Mouse (Mus musculus) heart, postnatal 10 days (tissue): Measurements from ENCODE around the gene Med13. TPM values are rescaled to one million over a fixed set of nuclear protein-coding genes. Genes with fewer than 3 reads are reported as not detected.
"Not testable (repeated sequence)": the region's sequence is repeated elsewhere in the genome, so short reads cannot be mapped to it uniquely, and the experiment has no call there.

Experiments
- DNase-seq, 2 experiments: peaks; one replicate each; pipeline ENCODE4 v3.0.0; 2021
- intact Hi-C: fragments of 180-260 bp; cut with DNase I; formaldehyde crosslinking; loops from one replicate; pipeline ENCODE4 v1.15.1; 2025
- total RNA-seq, 2 experiments: library from RNA; stranded (reverse); gene quantifications; 2 replicates each; pipeline ENCODE4 v1.2.3; 2021

Gene Med13
- total RNA-seq, 2 experiments from 2014 or later = 46.0 to 52.9 TPM

GRCm38 (mm10) chr11:86314992-86315391 is 42.4 kb downstream of the Med13 start:
- intact Hi-C loops = not testable (repeated sequence)

DNA sequence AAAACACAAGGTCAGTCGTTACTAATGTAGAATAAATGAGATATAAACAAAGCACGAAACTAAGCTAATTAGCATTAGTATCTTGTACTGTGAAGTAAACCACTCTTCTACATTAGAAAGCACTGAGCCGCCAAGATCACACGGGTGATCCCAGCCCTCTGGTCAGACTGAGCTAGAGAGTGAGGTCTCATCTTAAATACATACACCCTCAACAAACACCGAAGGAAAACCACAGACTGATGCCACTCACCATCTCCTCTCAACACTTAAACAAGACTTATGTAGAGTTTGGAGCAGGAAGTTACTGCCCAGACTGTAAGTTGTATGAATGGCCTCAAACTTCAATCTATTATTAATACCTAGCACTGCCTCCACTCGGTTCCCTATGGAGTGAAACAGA is 47.1 kb downstream of the Med13 start:
- no peak for DNase-seq
- intact Hi-C loops = no loop called here

More at GRCm38 (mm10) chr11:86314992-86315391, 42.4 kb downstream of the Med13 start:
- DNase-seq = not testable (repeated sequence)

DNA sequence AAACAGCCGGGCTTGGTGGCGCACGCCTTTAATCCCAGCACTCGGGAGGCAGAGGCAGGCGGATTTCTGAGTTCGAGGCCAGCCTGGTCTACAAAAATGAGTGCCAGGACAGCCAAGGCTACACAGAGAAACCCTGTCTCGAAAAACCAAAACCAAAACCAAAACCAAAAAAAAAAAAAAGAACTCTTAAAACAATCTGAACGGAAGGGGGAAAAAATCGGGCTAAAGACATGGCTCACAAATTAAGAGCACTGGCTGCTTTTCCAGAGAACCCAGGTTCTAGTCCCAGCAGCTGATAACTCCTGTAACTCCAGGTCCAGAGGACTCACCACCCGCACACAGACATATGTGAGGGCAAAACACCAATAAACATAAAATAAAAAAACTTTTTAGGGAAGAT is 65.2 kb downstream of the Med13 start:
- DNase-seq = not testable (repeated sequence)
- intact Hi-C loops = loop anchor here (10.0 kb wide), 1 partner anchor 63 kb away; the partner anchor contains the start of gene Med13

- DNase-seq = no peak
- intact Hi-C loops = loop anchor here (10.0 kb wide), 1 partner anchor 63 kb away; the partner anchor contains the start of gene Med13
Observed at GRCm38 (mm10) chr11:86291714-86292113, 65.7 kb downstream of the Med13 start.

DNA sequence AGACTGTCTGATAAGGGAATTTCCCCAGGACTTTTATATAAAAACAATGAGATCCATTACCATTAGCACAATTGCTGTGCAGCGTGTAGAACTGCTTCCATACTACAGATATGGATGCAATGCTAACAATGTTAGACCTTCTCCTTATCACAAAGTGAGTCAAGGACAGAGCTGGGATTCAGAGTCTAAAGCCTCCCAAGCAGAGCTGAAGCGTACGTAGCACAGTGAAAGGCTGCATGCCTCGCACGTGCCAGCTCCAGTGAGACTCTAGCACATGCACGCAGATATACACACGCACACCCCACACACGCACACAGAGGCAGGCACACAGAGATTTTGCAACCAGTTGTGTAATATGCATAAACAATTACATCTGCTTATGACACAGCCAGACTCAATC is 71.7 kb downstream of the Med13 start:
- intact Hi-C loops = no loop called here
- peak; percentile 10 to 31 for DNase-seq

GRCm38 (mm10) chr11:86278442-86279102 is 78.8 kb downstream of the Med13 start:
- intact Hi-C loops = no loop called here
- DNase-seq = no peak

- peak; percentile 96 to 97 for DNase-seq
- intact Hi-C loops = loop anchor here (2.0 kb wide), 1 partner anchor 101 kb away; no protein-coding TSS in a partner anchor
Observed at GRCm38 (mm10) chr11:86257460-86258076, 99.8 kb downstream of the Med13 start, which contains the start of gene Ints2. Gene Ints2, minus strand, starts transcription at chr11:86257575.

- no peak for DNase-seq
- intact Hi-C loops = loop anchor here (2.0 kb wide), 1 partner anchor 102 kb away; no protein-coding TSS in a partner anchor
Observed at GRCm38 (mm10) chr11:86257054-86257453, 100.3 kb downstream of the Med13 start.

GRCm38 (mm10) chr11:86253342-86253741 is 104.1 kb downstream of the Med13 start:
- intact Hi-C loops = no loop called here
- no peak for DNase-seq

GRCm38 (mm10) chr11:86232446-86232845 is 125.0 kb downstream of the Med13 start:
- intact Hi-C loops = no loop called here
- DNase-seq = no peak

DNA sequence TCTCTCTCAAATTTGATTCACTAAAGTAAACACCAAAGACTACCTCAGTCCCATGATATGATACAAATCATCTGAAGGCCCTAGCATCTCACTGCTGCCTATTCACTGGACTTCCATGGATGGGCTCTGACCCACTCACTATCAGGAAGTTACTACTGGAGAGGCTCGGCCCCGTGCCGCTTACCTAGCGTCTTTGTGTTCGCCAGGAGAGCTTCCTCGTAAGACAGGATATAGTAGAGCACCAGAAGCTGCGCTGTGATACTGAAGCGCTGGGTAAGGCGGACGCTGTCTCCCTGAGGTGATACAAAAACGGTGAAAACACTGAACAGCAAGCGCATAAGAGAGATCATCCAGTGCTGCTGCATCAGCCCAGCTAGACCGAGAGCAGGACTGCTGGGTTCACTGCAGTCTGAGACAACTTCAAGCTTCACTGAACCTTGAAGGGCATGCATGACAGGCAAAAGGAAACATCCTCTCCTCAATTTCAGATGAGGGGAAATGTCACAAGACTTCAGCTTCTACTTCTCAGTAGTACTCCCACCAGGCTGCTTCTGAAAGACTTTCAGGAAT is 125.5 kb downstream of the Med13 start:
- intact Hi-C loops = no loop called here

DNA sequence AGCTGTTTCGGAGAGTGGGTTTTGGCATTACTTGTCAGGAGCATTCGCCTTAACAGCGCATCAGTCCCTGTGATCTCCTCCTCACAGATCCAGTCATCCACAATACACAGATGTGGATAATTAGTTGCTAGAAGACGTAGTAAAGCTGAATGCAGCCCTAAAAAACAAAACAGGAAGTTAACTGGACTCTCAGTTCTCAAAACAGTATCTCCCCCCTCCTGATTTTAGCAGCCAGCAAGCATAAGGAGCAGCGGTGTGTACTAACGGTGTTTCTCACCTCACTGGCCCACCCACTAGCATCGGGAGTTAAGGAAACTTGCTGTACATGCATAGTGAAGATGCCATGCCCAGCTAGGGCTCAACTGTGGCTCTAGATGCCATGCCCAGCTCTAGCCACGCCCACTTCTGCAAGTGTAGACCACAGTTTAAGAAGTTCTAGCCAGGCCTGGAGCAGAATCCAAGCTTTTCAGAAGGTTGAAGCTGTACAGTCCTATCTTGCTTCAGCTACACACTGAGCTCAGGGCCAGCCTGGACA is 130.7 kb downstream of the Med13 start:
- intact Hi-C loops = no loop called here

More for the DNA sequence above, 125.5 kb downstream of the Med13 start:
- DNase-seq = no peak

GRCm38 (mm10) chr11:86225761-86226160 is 131.6 kb downstream of the Med13 start:
- intact Hi-C loops = no loop called here
- DNase-seq = no peak

More for the DNA sequence above, 130.7 kb downstream of the Med13 start:
- no peak for DNase-seq

Other genes starting within 250 kb of the Med13 start
- 1 to 10 TPM; 2.4 to 2.9 TPM for gene Brip1, start 156.4 kb downstream of the Med13 start, total RNA-seq
- 10 to 100 TPM; 10.5 to 11.0 TPM for gene Ints2, start 100.0 kb downstream of the Med13 start, total RNA-seq
- 10 to 100 TPM; 27.2 to 33.0 TPM for gene Rnft1, start 127.1 kb upstream of the Med13 start, total RNA-seq
- 10 to 100 TPM; 26.0 to 29.2 TPM for gene Rps6kb1, start 187.2 kb upstream of the Med13 start, total RNA-seq
- 1 to 10 TPM; 5.5 to 6.2 TPM for gene Tubd1, start 187.4 kb upstream of the Med13 start, total RNA-seq